Mouse (Mus musculus): ENCODE measurements around the gene OR5BS1P. TPM values are rescaled to one million over a fixed set of nuclear protein-coding genes. Genes with fewer than 3 reads are reported as not detected.
A peak's percentile ranks its signal among the peaks of the same experiment; 100 is the strongest.
"Not testable (repeated sequence)": the region's sequence is repeated elsewhere in the genome, so short reads cannot be mapped to it uniquely, and the experiment has no call there.

OR5BS1P gene
- polyA plus RNA-seq (2017; shearing (Covaris generic)): not detected

- no peak for ATAC-seq
Measured at GRCm38 (mm10) chr15:98469596-98469995, at the start of gene OR5BS1P. Gene OR5BS1P (plus strand): TSS chr15:98469896.

- ATAC-seq: no peak
Measured at GRCm38 (mm10) chr15:98420897-98421296, 48.8 kb upstream of the OR5BS1P start.

GRCm38 (mm10) chr15:98424326-98424725 is 45.4 kb upstream of the OR5BS1P start:
- no peak for ATAC-seq

GRCm38 (mm10) chr15:98424753-98425152 is 44.9 kb upstream of the OR5BS1P start:
- ATAC-seq: no peak

- ATAC-seq: no peak
Measured at GRCm38 (mm10) chr15:98425188-98425587, 44.5 kb upstream of the OR5BS1P start.

GRCm38 (mm10) chr15:98430925-98431324 is 38.8 kb upstream of the OR5BS1P start, which contains the start of gene Olfr282:
Gene Olfr282 (plus strand): TSS chr15:98431225.
- not testable (repeated sequence) for ATAC-seq

- ATAC-seq: no peak
Measured at GRCm38 (mm10) chr15:98444561-98444960, 25.1 kb upstream of the OR5BS1P start.

- no peak for ATAC-seq
Measured at GRCm38 (mm10) chr15:98448521-98448920, 21.2 kb upstream of the OR5BS1P start.

GRCm38 (mm10) chr15:98452288-98452687 is 17.4 kb upstream of the OR5BS1P start, which contains the start of gene Olfr281:
Gene Olfr281 (plus strand): TSS chr15:98452588.
- ATAC-seq: no peak

- no peak for ATAC-seq
Measured at GRCm38 (mm10) chr15:98471539-98471938, 1.8 kb downstream of the OR5BS1P start.

GRCm38 (mm10) chr15:98474958-98475357 is 5.3 kb downstream of the OR5BS1P start:
- ATAC-seq: no peak

GRCm38 (mm10) chr15:98475382-98475781 is 5.7 kb downstream of the OR5BS1P start:
- ATAC-seq: no peak

- ATAC-seq: no peak
Measured at GRCm38 (mm10) chr15:98476281-98476680, 6.6 kb downstream of the OR5BS1P start.

GRCm38 (mm10) chr15:98479568-98480102 is 9.9 kb downstream of the OR5BS1P start:
- ATAC-seq: no peak

- no peak for ATAC-seq
Measured at GRCm38 (mm10) chr15:98482701-98483100, 13.0 kb downstream of the OR5BS1P start, which contains the start of gene Lalba. Gene Lalba (minus strand): TSS chr15:98482721.

GRCm38 (mm10) chr15:98483907-98484886 is 14.5 kb downstream of the OR5BS1P start:
- ATAC-seq: no peak

- ATAC-seq: no peak
Measured at GRCm38 (mm10) chr15:98486433-98487021, 16.8 kb downstream of the OR5BS1P start.

GRCm38 (mm10) chr15:98491332-98491731 is 21.6 kb downstream of the OR5BS1P start:
- ATAC-seq: no peak

GRCm38 (mm10) chr15:98492102-98492501 is 22.4 kb downstream of the OR5BS1P start, which contains the start of gene Olfr279:
Gene Olfr279 (plus strand): TSS chr15:98492402.
- ATAC-seq: no peak

GRCm38 (mm10) chr15:98497631-98498030 is 27.9 kb downstream of the OR5BS1P start:
- ATAC-seq: no peak

GRCm38 (mm10) chr15:98503317-98503716 is 33.6 kb downstream of the OR5BS1P start:
- ATAC-seq: no peak

GRCm38 (mm10) chr15:98504514-98504913 is 34.8 kb downstream of the OR5BS1P start:
- ATAC-seq: peak; percentile 41

Measured in inflammation-experienced regulatory T-cells, adult 6 months (primary cell).